Mouse (Mus musculus) left cerebral cortex, adult 9 months (tissue): ENCODE measurements at regions not wholly inside any gene's neighbourhood (a gene's known extent, or its start where the extent isn't known, plus 50 kb on each side); places are given as distances from the start of the nearest gene placed in this dataset.
A peak's percentile ranks its signal among the peaks of the same experiment; 100 is the strongest.

ENCODE experiments used
- DNase-seq, 2 experiments: peaks; one replicate each; pipeline ENCODE4 v3.0.0; 2022; ENCODE audit warnings: low spot score in 2 of 2

- DNase-seq = peak in 1 of 2 experiments; percentile 5
These were observed 212.4 kb downstream of the Efhb start for GRCm38 (mm10) chr17:53250570-53251265.

GRCm38 (mm10) chr17:53248501-53248900, 214.6 kb downstream of the Efhb start:
- DNase-seq = no peak

GRCm38 (mm10) chr17:53247593-53248236, 215.4 kb downstream of the Efhb start:
- no peak for DNase-seq

GRCm38 (mm10) chr17:53210416-53210772, 252.7 kb downstream of the Efhb start:
- no peak for DNase-seq

- no peak for DNase-seq
These were observed 253.3 kb downstream of the Efhb start for GRCm38 (mm10) chr17:53209720-53210415.
